Mouse (Mus musculus): ENCODE results near the gene Shank2. TPM values are rescaled to one million over a fixed set of nuclear protein-coding genes. Genes with fewer than 3 reads are reported as not detected.

Shank2 gene
- total and polyA plus RNA-seq, 3 experiments, result not detected

DNA sequence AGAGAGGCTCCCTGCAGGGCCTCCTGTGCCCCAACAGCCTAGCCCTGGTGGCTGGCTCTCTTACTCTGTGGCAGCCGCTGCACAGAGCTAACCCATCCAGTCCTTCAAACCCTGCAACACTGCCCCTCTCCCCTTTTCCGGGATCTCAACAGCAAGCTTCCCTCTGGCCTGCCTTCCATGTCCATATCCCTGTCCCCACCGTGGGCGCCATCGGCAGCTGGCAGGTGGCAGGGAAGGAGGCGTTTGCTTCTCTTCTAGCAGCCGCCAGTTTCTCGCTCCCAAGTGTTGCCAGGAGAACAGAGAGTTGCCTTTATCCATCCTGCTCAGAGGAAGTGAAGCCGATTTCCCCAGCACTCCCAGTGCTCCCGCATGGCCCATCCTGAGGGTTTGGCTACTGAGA is 323.9 kb downstream of the Shank2 start:
- Histone ChIP-seq H3K27ac (ENCODE audit: control insufficient read depth, low read depth, low read length) (no peak overlapping the region), H3K4me3 (ENCODE audit: control insufficient read depth in 1 of 2, insufficient read depth in 1 of 2, low read depth in 2 of 2, low read length in 2 of 2) (no peak overlapping the region), H3K9me3 (replicated peaks; ENCODE audit: insufficient read depth, low read length) (no peaks in the 10 kb centered on the region), H3K4me1 (ENCODE audit: control insufficient read depth in 1 of 2, insufficient read depth in 2 of 2, low read length in 2 of 2) (no peaks in the 10 kb centered on the region), H3K79me2 (ENCODE audit: control insufficient read depth, insufficient read depth, low read length, poor library complexity) (no peaks in the 10 kb centered on the region), H3K36me3 (ENCODE audit: control insufficient read depth in 1 of 2, insufficient read depth in 2 of 2, low read length in 2 of 2) (no peaks in the 10 kb centered on the region), H3K27me3 (ENCODE audit: control insufficient read depth in 1 of 2, insufficient read depth in 2 of 2, low read length in 2 of 2) (no peaks in the 10 kb centered on the region), H3K9ac (ENCODE audit: control insufficient read depth, low read depth, low read length, poor library complexity, severe bottlenecking) (no peak overlapping the region)
- no peak for DNase-seq (ENCODE audit: low read depth, low spot score)
- TF ChIP-seq CHD1 (IDR thresholded peaks at IDR 0.05; ENCODE audit: low read depth, low read length) (no peak), TBP (IDR thresholded peaks at IDR 0.05; ENCODE audit: low read depth, low read length) (no peak), ETS1 (IDR thresholded peaks at IDR 0.05; ENCODE audit: low read depth, low read length) (no peak), GATA1 (IDR thresholded peaks at IDR 0.05; ENCODE audit: low read depth, low read length) (no peak)

- TF ChIP-seq EP300 (IDR thresholded peaks at IDR 0.05; ENCODE audit: low read depth in 1 of 2, low read length in 2 of 2), result no peak
- TF ChIP-seq TCF12 (IDR thresholded peaks at IDR 0.05; ENCODE audit: low read depth, low read length), result no peak
- TF ChIP-seq HCFC1 (IDR thresholded peaks at IDR 0.05; ENCODE audit: low read depth, low read length), result no peak
- no peak for TF ChIP-seq MAX (IDR thresholded peaks at IDR 0.05; ENCODE audit: low read length)
- Histone ChIP-seq H3K27ac (ENCODE audit: control insufficient read depth, low read depth, low read length) (no peak overlapping the region), H3K36me3 (ENCODE audit: control insufficient read depth in 1 of 2, insufficient read depth in 2 of 2, low read length in 2 of 2) (no peaks in the 10 kb centered on the region), H3K4me1 (ENCODE audit: control insufficient read depth in 1 of 2, insufficient read depth in 2 of 2, low read length in 2 of 2) (no peaks in the 10 kb centered on the region), H3K4me3 (ENCODE audit: control insufficient read depth in 1 of 2, insufficient read depth in 1 of 2, low read depth in 2 of 2, low read length in 2 of 2) (no peak overlapping the region), H3K79me2 (ENCODE audit: control insufficient read depth, insufficient read depth, low read length, poor library complexity) (no peaks in the 10 kb centered on the region), H3K9me3 (replicated peaks; ENCODE audit: insufficient read depth, low read length) (no peaks in the 10 kb centered on the region), H3K27me3 (ENCODE audit: control insufficient read depth in 1 of 2, insufficient read depth in 2 of 2, low read length in 2 of 2) (no peaks in the 10 kb centered on the region), H3K9ac (ENCODE audit: control insufficient read depth, low read depth, low read length, poor library complexity, severe bottlenecking) (no peak overlapping the region)
- no peak for DNase-seq (ENCODE audit: low read depth, low spot score)
These were observed 327.7 kb downstream of the Shank2 start for GRCm38 (mm10) chr7:144329403-144329890.

DNA sequence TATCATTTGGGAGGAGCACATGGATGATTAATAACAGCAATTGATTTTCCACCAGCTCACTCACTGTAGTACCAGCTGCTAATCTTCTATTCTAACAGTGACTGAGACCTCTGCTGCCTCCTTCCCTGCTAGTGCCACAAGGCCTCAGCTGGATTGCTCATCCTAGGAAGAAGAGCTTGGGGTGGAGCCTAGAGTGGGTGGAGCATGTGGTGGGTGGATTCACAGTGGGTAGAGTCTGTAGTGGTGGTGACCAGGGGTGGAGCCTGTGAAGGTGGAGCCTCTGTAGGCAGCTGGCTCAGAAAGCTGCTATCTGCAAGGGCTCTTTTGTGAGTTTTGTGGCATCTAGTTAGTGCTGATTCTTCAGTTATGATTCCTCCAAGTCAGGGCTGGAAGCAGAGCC is 334.9 kb downstream of the Shank2 start:
- H3K4me1 ChIP-seq (ENCODE audit: control insufficient read depth in 1 of 2, insufficient read depth in 2 of 2, low read length in 2 of 2), result no peaks in the 10 kb centered on the region
- DNase-seq (ENCODE audit: low read depth, low spot score), result no peak
- H3K27ac ChIP-seq (ENCODE audit: control insufficient read depth, low read depth, low read length), result no peak overlapping the region
- H3K9me3 ChIP-seq (replicated peaks; ENCODE audit: insufficient read depth, low read length), result no peaks in the 10 kb centered on the region
- no peak overlapping the region for H3K9ac ChIP-seq (ENCODE audit: control insufficient read depth, low read depth, low read length, poor library complexity, severe bottlenecking)
- no peak overlapping the region for H3K4me3 ChIP-seq (ENCODE audit: control insufficient read depth in 1 of 2, insufficient read depth in 1 of 2, low read depth in 2 of 2, low read length in 2 of 2)
- TF ChIP-seq ETS1 (IDR thresholded peaks at IDR 0.05; ENCODE audit: low read depth, low read length) (no peak), MYB (IDR thresholded peaks at IDR 0.05; ENCODE audit: low read depth, low read length) (no peak), POLR2A (IDR thresholded peaks at IDR 0.05; ENCODE audit: control insufficient read depth in 1 of 2, insufficient read depth in 1 of 2, low read depth in 1 of 2, low read length in 2 of 2, poor library complexity in 1 of 2) (no peak), ZNF384 (IDR thresholded peaks at IDR 0.05; ENCODE audit: low read depth, low read length) (no peak), BHLHE40 (IDR thresholded peaks at IDR 0.05; ENCODE audit: borderline replicate concordance, low read depth, low read length) (no peak), MXI1 (IDR thresholded peaks at IDR 0.05; ENCODE audit: low read depth, low read length) (no peak), E2F4 (IDR thresholded peaks at IDR 0.05; ENCODE audit: borderline replicate concordance, low read depth, low read length) (no peak), JUND (IDR thresholded peaks at IDR 0.05; ENCODE audit: low read depth, low read length) (no peak), UBTF (IDR thresholded peaks at IDR 0.05; ENCODE audit: borderline replicate concordance, insufficient read depth, low read depth, low read length) (no peak), NRF1 (IDR thresholded peaks at IDR 0.05; ENCODE audit: insufficient read depth, low read depth, low read length, poor library complexity, severe bottlenecking) (no peak), MEF2A (IDR thresholded peaks at IDR 0.05; ENCODE audit: extremely low read depth, insufficient replicate concordance, low read depth, low read length, poor library complexity, severe bottlenecking) (no peak), TAL1 (IDR thresholded peaks at IDR 0.05; ENCODE audit: low read length) (no peak), KAT2A (conservative IDR thresholded peaks at IDR 0.05; ENCODE audit: low read depth, low read length) (no peak), MYC (IDR thresholded peaks at IDR 0.05; ENCODE audit: low read depth, low read length) (no peak), USF1 (IDR thresholded peaks at IDR 0.05; ENCODE audit: low read depth, low read length) (no peak), HCFC1 (IDR thresholded peaks at IDR 0.05; ENCODE audit: low read depth, low read length) (no peak), SMC3 (IDR thresholded peaks at IDR 0.05; ENCODE audit: low read depth, low read length) (no peak), CHD2 (IDR thresholded peaks at IDR 0.05; ENCODE audit: low read length) (no peak), RCOR1 (IDR thresholded peaks at IDR 0.05; ENCODE audit: low read depth, low read length) (no peak), EP300 (IDR thresholded peaks at IDR 0.05; ENCODE audit: low read depth in 1 of 2, low read length in 2 of 2) (no peak)
- no peaks in the 10 kb centered on the region for H3K36me3 ChIP-seq (ENCODE audit: control insufficient read depth in 1 of 2, insufficient read depth in 2 of 2, low read length in 2 of 2)
- H3K27me3 ChIP-seq (ENCODE audit: control insufficient read depth in 1 of 2, insufficient read depth in 2 of 2, low read length in 2 of 2), result no peaks in the 10 kb centered on the region
- no peaks in the 10 kb centered on the region for H3K79me2 ChIP-seq (ENCODE audit: control insufficient read depth, insufficient read depth, low read length, poor library complexity)
